Mouse (Mus musculus) heart, embryonic 11.5 days (tissue): ENCODE measurements around the gene Ptprk. TPM values are rescaled to one million over a fixed set of nuclear protein-coding genes. Genes with fewer than 3 reads are reported as not detected.
A peak's percentile ranks its signal among the peaks of the same experiment; 100 is the strongest.

Experiments
- ATAC-seq: fragments of 200-750 bp; cut with Nextera tagmentation; replicated peaks from 2 replicates; pipeline ENCODE4 v1.8.0; 2017; ENCODE audit warnings: moderate library complexity; ENCODE audit not compliant: insufficient number of reproducible peaks, low FRiP score, low TSS enrichment
- H3K27ac ChIP-seq: fragments of 300-500 bp; sonication (generic); 2 replicates; pipeline ENCODE4 v1.5.1; 2014; ENCODE audit warnings: mild to moderate bottlenecking, low read depth, low read length
- H3K27me3 ChIP-seq: fragments of 300-500 bp; sonication (generic); 2 replicates; pipeline ENCODE4 v1.6.1; 2014; ENCODE audit warnings: mild to moderate bottlenecking, low read length, mixed read lengths; ENCODE audit not compliant: control insufficient read depth, insufficient read depth
- H3K36me3 ChIP-seq: fragments of 300-500 bp; sonication (generic); 2 replicates; pipeline ENCODE4 v1.6.1; 2014; ENCODE audit warnings: mild to moderate bottlenecking, low read length, moderate library complexity, mixed read lengths; ENCODE audit not compliant: control insufficient read depth, insufficient read depth
- H3K4me1 ChIP-seq: fragments of 300-500 bp; sonication (generic); 2 replicates; pipeline ENCODE4 v1.6.1; 2014; ENCODE audit warnings: low read length; ENCODE audit not compliant: control insufficient read depth, insufficient read depth
- H3K4me2 ChIP-seq: fragments of 300-500 bp; sonication (generic); 2 replicates; pipeline ENCODE4 v1.6.1; 2014; ENCODE audit warnings: mild to moderate bottlenecking, moderate library complexity
- H3K4me3 ChIP-seq: fragments of 300-500 bp; sonication (generic); 2 replicates; pipeline ENCODE4 v1.5.1; 2014; ENCODE audit warnings: low read depth, low read length
- H3K9ac ChIP-seq: fragments of 300-500 bp; sonication (generic); 2 replicates; pipeline ENCODE4 v1.6.1; 2014; ENCODE audit warnings: mild to moderate bottlenecking, low read depth, low read length, moderate library complexity
- H3K9me3 ChIP-seq: fragments of 300-500 bp; sonication (generic); replicated peaks from 2 replicates; pipeline ENCODE4 v1.6.1; 2016; ENCODE audit warnings: low read length; ENCODE audit not compliant: control insufficient read depth
- WGBS: fragments of 180-500 bp; shearing (Covaris S2); extraction: QIAGEN DNeasy Blood & Tissue Kit; methylation state at CpG from one replicate; pipeline ENCODE4 v1.1.7; 2014; ENCODE audit not compliant: insufficient replicate concordance; 5-methylcytosine and 5-hydroxymethylcytosine counted together
- polyA plus RNA-seq: library from polyadenylated mRNA; unstranded; fragments of >200 nt; fragmentation: Nextera tagmentation; extraction: Ambion mirVana; gene quantifications from 2 replicates; pipeline ENCODE4 v1.2.1, GENCODE M21; 2014

Ptprk gene
- 35.5 and 42.1 TPM in 2 replicates for polyA plus RNA-seq

DNA sequence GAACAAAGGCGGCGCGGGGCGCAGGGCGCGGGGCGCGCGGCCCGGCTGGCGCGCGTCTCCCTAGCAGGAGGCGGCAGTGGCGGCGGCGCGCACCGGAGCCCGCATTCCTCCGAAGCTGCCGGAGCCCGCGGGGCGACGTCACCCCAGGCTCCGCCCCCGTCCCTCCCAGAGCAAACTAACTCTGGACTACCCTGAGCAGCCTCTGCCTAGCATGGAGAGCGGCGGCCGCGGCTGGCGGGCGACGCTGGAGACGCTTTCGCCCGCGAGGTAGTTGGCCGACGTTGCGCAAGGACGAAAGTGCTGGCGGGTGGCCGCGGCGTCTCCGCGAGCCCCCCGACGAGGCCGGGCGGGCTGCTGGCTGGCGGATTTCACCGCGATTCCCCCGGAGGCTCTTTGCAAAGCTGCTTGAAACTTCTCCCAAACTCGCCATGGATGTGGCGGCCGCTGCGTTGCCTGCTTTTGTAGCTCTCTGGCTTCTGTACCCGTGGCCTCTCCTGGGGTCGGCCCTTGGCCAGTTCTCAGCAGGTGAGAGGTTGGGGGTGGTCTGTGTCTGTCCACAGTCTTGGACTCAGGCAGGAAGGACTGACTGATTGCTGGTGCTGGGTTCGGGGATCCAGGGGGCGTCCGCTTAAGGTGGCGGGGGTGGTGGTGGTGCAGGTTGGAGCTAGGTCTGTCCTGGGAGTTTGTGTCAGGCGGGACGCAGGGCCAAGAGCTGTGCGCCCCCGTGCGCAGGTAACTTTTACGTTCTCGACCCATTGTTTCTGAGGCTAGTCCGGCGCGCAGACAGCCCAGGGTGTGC is at the start of gene Ptprk:
Gene Ptprk, plus strand, starts transcription at position 168 of the 799 bp plus-strand sequence.
- no peaks in the 10 kb centered on the region for H3K9me3 ChIP-seq
- no peaks in the 10 kb centered on the region for H3K27me3 ChIP-seq
- H3K4me3 ChIP-seq = peak within 1 kb of the TSS; percentile 81
- H3K9ac ChIP-seq = peak within 1 kb of the TSS; percentile 93
- no peaks in the 10 kb centered on the region for H3K36me3 ChIP-seq
- peak; percentile 95 for ATAC-seq
- WGBS = under 1% methylated on average over 63 of the region's 77 CpGs
- peaks cover 8% of the 10 kb centered on the region; the same call in 1 of the 2 replicates for H3K4me1 ChIP-seq
- peak within 1 kb of the TSS; percentile 96 for H3K27ac ChIP-seq
- peak within 1 kb of the TSS; percentile 61 for H3K4me2 ChIP-seq

DNA sequence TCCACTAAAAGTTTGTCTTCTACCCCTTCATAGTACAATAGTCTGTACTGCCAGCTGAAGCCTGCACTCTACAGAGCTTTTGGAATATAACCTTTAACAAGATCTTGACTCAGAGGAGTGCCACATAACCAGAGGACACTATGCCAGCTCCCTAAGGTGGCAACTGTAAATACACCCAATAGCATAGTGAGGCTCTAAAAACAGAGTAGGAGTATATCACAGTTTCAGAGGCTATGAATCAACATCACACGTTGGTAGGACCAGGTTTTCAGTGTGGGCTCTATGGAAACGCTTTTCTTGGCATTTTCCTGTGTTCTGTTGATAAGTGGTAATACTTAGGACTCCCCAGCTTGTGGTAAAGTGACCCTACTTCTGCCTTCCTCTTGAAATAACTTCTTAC is 46.8 kb upstream of the Ptprk start:
- H3K27ac ChIP-seq = no peak overlapping the region
- no peaks in the 10 kb centered on the region for H3K4me1 ChIP-seq
- no peaks in the 10 kb centered on the region for H3K36me3 ChIP-seq
- no peaks in the 10 kb centered on the region for H3K27me3 ChIP-seq
- no peak overlapping the region for H3K4me3 ChIP-seq
- 74% methylated on average over 2 of the region's 2 CpGs for WGBS
- H3K9me3 ChIP-seq = no peaks in the 10 kb centered on the region
- no peak overlapping the region for H3K4me2 ChIP-seq
- ATAC-seq = no peak
- H3K9ac ChIP-seq = no peak overlapping the region

DNA sequence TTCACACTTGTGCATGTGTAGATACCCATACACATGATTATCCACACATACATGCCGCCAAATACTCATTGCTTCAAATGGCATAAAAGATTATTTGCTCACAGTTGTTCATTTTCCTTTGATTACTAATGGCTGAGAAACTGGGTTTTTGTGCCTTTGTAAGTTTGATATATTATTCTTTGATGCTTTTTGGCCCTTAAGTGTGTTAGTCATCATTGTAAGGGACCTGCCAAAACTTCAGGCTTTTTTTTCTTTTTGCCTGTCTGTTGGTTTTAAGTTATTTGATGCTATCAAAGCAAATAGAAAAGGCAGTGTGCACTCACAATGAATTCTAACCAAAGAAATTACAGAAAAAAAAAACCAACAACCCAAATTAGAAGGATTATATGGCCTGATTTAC is 38.2 kb upstream of the Ptprk start:
- Histone ChIP-seq H3K4me2 (no peak overlapping the region), H3K9ac (no peak overlapping the region), H3K27ac (no peak overlapping the region), H3K27me3 (no peaks in the 10 kb centered on the region), H3K4me3 (no peak overlapping the region), H3K4me1 (no peaks in the 10 kb centered on the region), H3K9me3 (no peaks in the 10 kb centered on the region), H3K36me3 (no peaks in the 10 kb centered on the region)
- ATAC-seq = no peak
- WGBS = 97% methylated on average over 1 of the region's 1 CpGs

DNA sequence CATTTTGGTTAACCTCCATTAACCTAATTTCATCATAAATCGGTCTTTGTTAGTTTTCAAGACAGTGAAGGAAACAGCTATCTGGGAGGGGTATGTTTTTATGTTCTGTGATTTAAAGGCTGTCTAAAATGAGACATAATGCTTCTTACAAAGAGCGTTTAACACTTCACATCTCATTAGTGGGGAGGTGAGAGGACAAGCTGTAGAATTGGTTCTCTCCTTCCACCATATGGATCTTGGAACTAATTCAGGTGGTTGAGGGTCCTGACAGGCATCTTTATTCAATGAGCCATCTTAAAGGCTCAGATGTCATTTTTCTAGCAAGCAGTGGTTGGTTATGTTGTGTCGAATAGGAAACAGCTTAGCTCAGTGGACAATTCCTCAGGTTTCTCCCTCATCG is 19.9 kb upstream of the Ptprk start:
- 82% methylated on average over 4 of the region's 4 CpGs for WGBS
- no peaks in the 10 kb centered on the region for H3K27me3 ChIP-seq
- H3K4me1 ChIP-seq = no peaks in the 10 kb centered on the region

DNA sequence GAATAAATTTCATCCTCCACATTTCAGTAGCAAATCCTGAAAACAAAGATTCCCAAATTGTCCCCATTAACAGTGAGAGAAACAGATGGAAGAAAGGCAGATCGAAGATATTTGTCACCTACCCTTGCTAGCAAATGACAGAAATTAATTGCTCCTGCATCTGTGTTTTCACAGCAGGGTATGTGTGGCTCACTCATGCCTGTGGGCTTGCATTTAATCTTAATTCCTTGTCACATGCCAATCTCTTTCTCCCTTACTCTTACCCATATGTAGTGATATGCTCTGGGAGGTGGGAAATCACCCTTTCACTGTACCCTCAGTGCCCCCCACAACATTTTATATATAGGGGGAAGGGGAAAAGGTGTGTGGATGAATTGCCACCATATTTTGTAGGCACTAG is 15.4 kb upstream of the Ptprk start:
- no peaks in the 10 kb centered on the region for H3K4me1 ChIP-seq
- no peak overlapping the region for H3K4me3 ChIP-seq
- H3K9me3 ChIP-seq = 0 out of 2 replicates have a peak, but pooled peaks cover 2% of the 10 kb centered on the region
- no peaks in the 10 kb centered on the region for H3K27me3 ChIP-seq
- H3K9ac ChIP-seq = no peak overlapping the region
- no peaks in the 10 kb centered on the region for H3K36me3 ChIP-seq
- no peak for ATAC-seq
- no peak overlapping the region for H3K4me2 ChIP-seq
- H3K27ac ChIP-seq = no peak overlapping the region
- WGBS = 78% methylated on average over 1 of the region's 1 CpGs

More for the DNA sequence above, 19.9 kb upstream of the Ptprk start:
- Histone ChIP-seq H3K9ac (no peak overlapping the region), H3K9me3 (no peaks in the 10 kb centered on the region), H3K27ac (no peak overlapping the region), H3K36me3 (no peaks in the 10 kb centered on the region), H3K4me3 (no peak overlapping the region), H3K4me2 (no peak overlapping the region)
- no peak for ATAC-seq

DNA sequence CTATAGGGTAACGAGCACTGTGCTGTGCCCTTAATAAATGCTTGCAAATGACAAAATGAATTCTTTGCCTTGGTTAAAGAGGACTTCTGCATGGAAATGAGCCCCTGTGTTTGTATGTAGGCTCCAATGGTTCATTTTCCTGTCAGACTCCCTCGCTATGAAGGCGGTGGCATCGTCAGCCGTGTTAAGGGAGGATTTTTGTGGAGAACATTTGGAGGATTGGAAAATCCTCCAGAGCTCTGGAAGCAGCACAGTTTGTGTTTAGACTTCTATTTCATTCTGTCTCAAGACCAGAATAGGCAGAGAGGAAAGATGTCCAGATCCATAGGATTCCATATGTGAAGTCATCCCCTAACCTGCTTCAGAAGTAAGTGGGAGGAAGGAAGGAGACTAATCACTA is 6.6 kb upstream of the Ptprk start:
- Histone ChIP-seq H3K4me3 (no peak overlapping the region), H3K4me2 (no peak overlapping the region), H3K4me1 (no peaks in the 10 kb centered on the region), H3K27ac (no peak overlapping the region), H3K9me3 (no peaks in the 10 kb centered on the region), H3K36me3 (no peaks in the 10 kb centered on the region), H3K9ac (no peak overlapping the region), H3K27me3 (no peaks in the 10 kb centered on the region)
- ATAC-seq = no peak
- WGBS = 91% methylated on average over 5 of the region's 5 CpGs

DNA sequence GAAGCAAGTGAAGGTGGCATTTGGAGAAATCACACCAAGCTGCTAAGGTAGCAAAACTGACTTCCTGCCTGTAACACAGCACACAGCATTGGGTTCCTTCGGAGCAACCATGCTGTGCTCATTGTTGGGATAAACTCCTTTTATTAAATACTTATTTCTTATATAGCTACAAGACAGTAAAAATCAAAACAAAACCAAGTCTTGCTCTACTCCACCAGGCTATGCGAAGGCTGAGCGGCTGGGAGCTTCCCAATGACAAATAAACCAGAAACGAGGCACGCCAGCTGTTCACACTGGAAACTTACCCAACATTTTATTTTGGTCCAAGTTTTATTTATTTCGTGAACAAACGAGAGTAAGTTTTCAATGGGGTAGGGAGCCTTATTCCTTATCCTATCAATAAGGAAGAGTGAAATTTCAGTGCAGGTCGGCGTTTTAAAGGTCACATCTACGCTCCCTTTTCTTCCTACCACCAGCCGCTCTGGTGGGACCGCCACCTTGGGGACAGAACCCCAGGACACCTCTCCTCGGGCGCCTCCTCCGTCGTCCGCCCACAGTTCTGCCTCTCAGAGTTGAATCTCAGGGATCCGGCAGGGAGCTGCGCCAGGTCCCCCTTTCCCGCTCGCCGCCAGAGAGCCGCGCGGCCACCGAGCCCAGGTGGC is 498 bp upstream of the Ptprk start:
- peak overlapping the region; percentile 61 for H3K4me2 ChIP-seq
- no peaks in the 10 kb centered on the region for H3K9me3 ChIP-seq
- WGBS = under 1% methylated on average over 26 of the region's 26 CpGs
- H3K9ac ChIP-seq = peak overlapping the region; percentile 93
- H3K27ac ChIP-seq = peak overlapping the region; percentile 96
- H3K4me1 ChIP-seq = peaks cover 8% of the 10 kb centered on the region; the same call in 1 of the 2 replicates
- peak overlapping the region; percentile 81 for H3K4me3 ChIP-seq
- H3K27me3 ChIP-seq = no peaks in the 10 kb centered on the region
- peak; percentile 53 for ATAC-seq
- H3K36me3 ChIP-seq = no peaks in the 10 kb centered on the region

DNA sequence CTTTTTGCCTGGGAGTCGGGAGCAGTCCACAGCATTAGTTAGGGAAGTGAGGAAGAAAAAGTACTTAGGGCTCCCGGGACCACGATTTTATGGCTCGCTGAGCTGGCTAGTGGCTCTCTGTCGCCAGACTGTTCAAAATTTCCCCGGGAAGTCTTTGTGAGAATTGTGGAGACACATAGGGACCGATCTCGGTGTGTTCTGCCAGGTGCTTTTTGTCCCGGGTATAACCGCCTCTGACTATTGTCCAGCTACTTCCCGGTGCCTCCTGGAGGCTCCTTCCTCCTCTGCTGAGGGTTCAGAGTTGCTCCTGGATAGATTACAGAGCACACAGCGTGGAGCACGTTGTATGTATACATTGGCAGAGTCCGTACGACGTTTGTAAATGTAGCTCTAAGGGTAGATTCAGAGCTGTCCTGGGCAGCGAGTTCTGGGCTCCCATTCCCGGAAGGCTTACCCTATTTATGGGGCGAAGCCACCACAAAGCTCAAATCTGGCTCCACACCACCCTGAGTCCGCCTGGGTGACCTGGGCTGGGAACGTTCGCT is 943 bp downstream of the Ptprk start:
- H3K9me3 ChIP-seq = no peaks in the 10 kb centered on the region
- H3K4me2 ChIP-seq = peak overlapping the region; percentile 61
- WGBS = under 1% methylated on average over 22 of the region's 22 CpGs
- no peak; the same call in 1 of the 2 replicates for ATAC-seq
- no peaks in the 10 kb centered on the region for H3K27me3 ChIP-seq
- H3K9ac ChIP-seq = peak overlapping the region; percentile 93
- no peaks in the 10 kb centered on the region for H3K36me3 ChIP-seq
- peak overlapping the region; percentile 96 for H3K27ac ChIP-seq
- H3K4me3 ChIP-seq = peak overlapping the region; percentile 81
- H3K4me1 ChIP-seq = peaks cover 8% of the 10 kb centered on the region; the same call in 1 of the 2 replicates
